Mouse (Mus musculus) liver, embryonic 13.5 days (tissue): ENCODE data around the gene Fbxl15. TPM values are rescaled to one million over a fixed set of nuclear protein-coding genes. Genes with fewer than 3 reads are reported as not detected.

Experiments
- ATAC-seq: fragments of 200-750 bp; cut with Nextera tagmentation; 2 replicates; pipeline ENCODE4 v1.8.0; 2017; ENCODE audit warnings: low read depth, mild to moderate bottlenecking, moderate number of reproducible peaks, moderate library complexity
- DNase-seq: peaks from one replicate; pipeline ENCODE4 v3.0.0; 2022
- H3K27ac ChIP-seq: fragments of 300-500 bp; sonication (generic); 2 replicates; pipeline ENCODE4 v1.5.1; 2015; ENCODE audit warnings: moderate library complexity, mild to moderate bottlenecking, inconsistent platforms
- H3K27me3 ChIP-seq: fragments of 300-500 bp; sonication (generic); 2 replicates; pipeline ENCODE4 v1.6.1; 2015; ENCODE audit warnings: mild to moderate bottlenecking, inconsistent platforms
- H3K36me3 ChIP-seq: fragments of 300-500 bp; sonication (generic); 2 replicates; pipeline ENCODE4 v1.6.1; 2015; ENCODE audit warnings: mild to moderate bottlenecking, inconsistent platforms
- H3K4me1 ChIP-seq: fragments of 300-500 bp; sonication (generic); replicated peaks from 2 replicates; pipeline ENCODE4 v1.6.1; 2015; ENCODE audit warnings: inconsistent platforms
- H3K4me2 ChIP-seq: fragments of 300-500 bp; sonication (generic); 2 replicates; pipeline ENCODE4 v1.6.1; 2015; ENCODE audit warnings: inconsistent platforms, mild to moderate bottlenecking, moderate library complexity
- H3K4me3 ChIP-seq: fragments of 300-500 bp; sonication (generic); replicated peaks from 2 replicates; pipeline ENCODE4 v1.5.1; 2015; ENCODE audit warnings: mild to moderate bottlenecking, inconsistent platforms
- H3K9ac ChIP-seq: fragments of 300-500 bp; sonication (generic); 2 replicates; pipeline ENCODE4 v1.6.1; 2015; ENCODE audit warnings: mild to moderate bottlenecking, inconsistent platforms
- H3K9me3 ChIP-seq: fragments of 300-500 bp; sonication (generic); replicated peaks from 2 replicates; pipeline ENCODE4 v1.6.1; 2016; ENCODE audit warnings: inconsistent platforms
- WGBS: fragments of 180-500 bp; shearing (Covaris S2); methylation state at CpG from one replicate; pipeline ENCODE4 v1.1.7; 2015; ENCODE audit not compliant: insufficient replicate concordance; 5-methylcytosine and 5-hydroxymethylcytosine counted together
- polyA plus RNA-seq: library from polyadenylated mRNA; unstranded; fragments of >200 nt; fragmentation: Nextera tagmentation; extraction: Ambion mirVana; gene quantifications from 2 replicates; pipeline ENCODE4 v1.2.1, GENCODE M21; 2015

Gene Fbxl15
- polyA plus RNA-seq, 1 experiment from 2014 or later, result 11.2 TPM

DNA sequence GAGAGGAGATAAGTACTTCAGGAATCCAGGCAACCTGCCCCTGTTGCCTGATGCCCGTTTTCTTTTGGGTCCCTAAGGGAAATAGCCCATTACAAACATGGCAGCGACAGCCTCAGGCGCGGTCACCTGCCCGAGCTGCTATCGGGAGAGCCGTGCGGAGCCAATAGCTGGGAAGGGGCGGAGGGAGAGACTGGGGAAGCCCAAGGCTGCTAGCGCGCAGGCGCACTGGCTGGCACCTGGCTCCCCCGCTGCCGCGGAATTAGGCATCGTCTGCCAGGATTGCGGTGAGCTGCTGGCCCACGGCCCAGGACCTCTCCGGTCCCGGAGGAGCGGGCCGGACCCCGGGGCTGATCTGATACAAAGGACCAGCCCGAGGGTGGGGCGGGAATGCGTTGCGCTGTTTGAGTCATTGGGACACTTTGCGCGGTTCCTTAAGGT is 28.7 kb downstream of the Fbxl15 start:
- DNase-seq, result peak; percentile 86

DNA sequence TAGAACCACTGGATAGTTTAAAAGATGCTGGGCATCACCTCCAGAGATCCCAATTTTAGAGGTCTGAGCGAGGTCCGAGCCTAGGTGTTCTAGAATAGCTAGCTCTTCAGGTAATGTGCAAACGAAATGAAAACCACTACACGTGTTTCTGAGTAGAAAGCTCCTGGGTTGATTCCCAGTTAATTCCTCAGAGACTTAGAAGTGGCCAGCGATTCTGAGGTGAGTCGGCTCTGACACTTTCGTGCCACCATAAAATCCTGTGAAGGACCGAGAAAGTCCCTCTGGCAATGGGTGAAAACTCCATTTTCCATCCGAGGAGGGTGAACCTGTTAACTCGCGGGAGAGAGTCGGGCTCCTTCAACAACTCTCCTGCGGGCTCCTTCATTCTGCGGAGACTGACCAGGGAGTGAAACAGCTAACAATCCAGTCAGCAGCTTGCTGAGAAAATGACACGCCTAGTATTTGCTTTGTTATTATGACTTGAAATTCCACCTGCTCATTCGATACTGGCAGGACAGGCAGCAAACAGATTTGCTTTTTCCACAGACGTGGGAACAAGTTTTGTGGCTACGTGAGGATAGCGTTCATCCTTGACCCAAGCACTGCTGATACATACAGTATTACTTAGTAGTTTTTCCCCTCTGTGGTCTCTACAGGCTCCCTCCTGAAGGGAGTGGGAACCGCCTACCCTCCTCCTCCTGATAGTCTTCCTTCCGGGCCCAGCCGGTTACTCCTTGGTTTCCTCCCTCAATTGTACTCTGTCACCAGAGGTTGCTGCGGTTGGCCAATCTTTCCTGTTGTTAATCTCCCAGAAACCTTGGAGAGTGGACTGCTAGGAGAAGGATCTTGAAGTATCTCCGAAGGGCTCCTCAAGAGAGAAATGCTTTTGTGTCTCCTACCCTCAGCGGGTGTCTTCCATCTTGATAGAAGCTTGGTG is 29.6 kb downstream of the Fbxl15 start:
- peak overlapping the region; percentile 77 for H3K9ac ChIP-seq
- no peaks in the 10 kb centered on the region for H3K9me3 ChIP-seq
- peaks cover 5% of the 10 kb centered on the region; the same call in 1 of the 2 replicates for H3K36me3 ChIP-seq
- ATAC-seq, result peak; percentile 50; the same call in 1 of the 2 replicates
- peaks cover 40% of the 10 kb centered on the region for H3K4me1 ChIP-seq
- no peak for DNase-seq
- 3% methylated on average over 25 of the region's 25 CpGs for WGBS
- H3K4me2 ChIP-seq, result peak overlapping the region; percentile 96
- H3K27ac ChIP-seq, result peak overlapping the region; percentile 63
- peak overlapping the region; percentile 69 for H3K4me3 ChIP-seq
- no peaks in the 10 kb centered on the region for H3K27me3 ChIP-seq

More for the DNA sequence above, 28.7 kb downstream of the Fbxl15 start:
- Histone ChIP-seq H3K27ac (peak overlapping the region; percentile 21), H3K36me3 (peaks cover 3% of the 10 kb centered on the region; the same call in 1 of the 2 replicates), H3K9me3 (no peaks in the 10 kb centered on the region), H3K27me3 (no peaks in the 10 kb centered on the region), H3K4me2 (peak overlapping the region; percentile 96), H3K4me3 (peak overlapping the region; percentile 69), H3K9ac (peak overlapping the region; percentile 77), H3K4me1 (peaks cover 43% of the 10 kb centered on the region)
- ATAC-seq, result peak; percentile 90
- under 1% methylated on average over 29 of the region's 29 CpGs for WGBS

DNA sequence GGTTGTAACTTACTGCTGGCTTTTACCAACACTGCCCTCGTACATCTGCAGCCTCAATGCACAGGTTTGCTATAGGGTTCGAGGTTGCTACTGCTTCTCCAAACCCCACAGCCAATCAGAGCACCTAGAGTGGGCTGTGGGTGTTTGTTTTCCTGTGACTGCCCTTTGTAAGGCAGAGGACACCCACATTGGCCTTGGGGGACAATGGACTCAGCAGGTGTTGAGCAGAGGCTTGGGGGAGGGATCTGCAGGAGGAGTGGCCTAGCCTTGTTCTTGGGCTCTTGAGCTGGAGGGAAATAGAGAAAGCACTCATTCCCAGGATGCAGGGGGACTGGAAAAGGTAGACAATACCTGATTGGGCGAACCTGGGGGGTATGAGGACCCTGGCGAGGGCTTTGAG is 30.4 kb downstream of the Fbxl15 start:
- peaks cover 37% of the 10 kb centered on the region for H3K4me1 ChIP-seq
- H3K36me3 ChIP-seq, result peaks cover 5% of the 10 kb centered on the region; the same call in 1 of the 2 replicates
- peak overlapping the region; percentile 77 for H3K9ac ChIP-seq
- DNase-seq (no peak), ATAC-seq (no peak)
- 18% methylated on average over 4 of the region's 4 CpGs for WGBS
- H3K4me2 ChIP-seq, result peak overlapping the region; percentile 96
- peak overlapping the region; percentile 63 for H3K27ac ChIP-seq
- no peaks in the 10 kb centered on the region for H3K9me3 ChIP-seq
- peak overlapping the region; percentile 69 for H3K4me3 ChIP-seq
- no peaks in the 10 kb centered on the region for H3K27me3 ChIP-seq

DNA sequence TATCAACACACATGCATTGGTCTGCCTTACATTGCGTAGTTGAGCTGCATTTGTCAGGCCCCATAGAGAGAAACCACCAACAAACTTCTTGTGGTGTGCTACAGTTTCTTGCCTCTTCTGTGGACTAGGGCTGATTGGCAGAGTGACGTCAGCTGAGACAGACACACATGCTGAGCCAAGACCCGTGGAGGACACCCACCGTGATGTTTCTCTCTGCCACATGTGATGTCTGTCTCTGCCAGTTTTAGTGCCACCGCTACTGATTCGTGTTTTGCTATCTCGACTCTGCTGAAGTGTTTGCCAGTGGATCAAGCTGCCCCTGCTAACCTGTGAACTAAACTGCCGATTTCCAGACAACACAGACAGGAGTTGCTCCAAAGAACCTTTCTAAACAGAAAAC is 34.1 kb downstream of the Fbxl15 start:
- Histone ChIP-seq H3K4me2 (no peak overlapping the region), H3K27ac (no peak overlapping the region), H3K4me3 (no peak overlapping the region), H3K27me3 (no peaks in the 10 kb centered on the region), H3K4me1 (peaks cover 29% of the 10 kb centered on the region), H3K9me3 (no peaks in the 10 kb centered on the region), H3K9ac (no peak overlapping the region), H3K36me3 (peaks cover 5% of the 10 kb centered on the region; the same call in 1 of the 2 replicates)
- WGBS, result 71% methylated on average over 8 of the region's 8 CpGs
- DNase-seq (no peak), ATAC-seq (no peak)

DNA sequence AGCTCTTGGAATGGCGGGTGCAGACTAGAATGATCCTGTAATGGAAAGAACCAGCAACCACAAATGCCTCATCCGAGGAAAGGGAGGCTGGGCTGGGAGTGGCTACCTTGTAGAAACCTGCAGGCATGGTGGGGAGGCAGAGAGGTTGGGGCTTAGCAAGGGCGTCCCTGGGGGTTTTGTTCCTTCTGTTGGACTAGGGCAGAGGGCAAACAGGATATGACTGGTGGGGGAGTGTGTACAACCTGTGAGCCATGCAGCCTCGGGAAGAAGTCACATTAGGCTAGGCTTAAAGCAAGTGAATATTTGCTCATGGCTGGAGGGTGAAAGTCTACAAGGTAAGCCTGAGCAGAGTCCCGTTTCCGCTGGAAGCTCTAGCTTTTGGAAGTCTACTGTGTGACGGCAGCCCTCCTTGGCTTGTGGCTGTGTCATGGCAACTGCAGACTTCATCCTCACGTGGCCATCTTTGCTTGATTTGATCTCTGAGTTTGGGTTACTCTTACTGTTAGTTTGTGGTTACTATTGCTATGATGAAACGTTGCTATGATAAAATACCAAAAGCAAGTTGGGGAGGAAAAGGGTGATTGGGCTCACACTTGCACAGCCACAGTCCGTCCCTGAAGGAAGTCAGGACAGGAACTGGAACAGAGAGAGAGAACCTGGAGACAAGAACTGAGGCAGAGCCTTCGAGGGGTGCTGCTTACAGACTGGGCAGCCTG is 35.5 kb downstream of the Fbxl15 start:
- ATAC-seq, result peak; percentile 46; the same call in 1 of the 2 replicates
- H3K4me2 ChIP-seq, result no peak overlapping the region
- WGBS, result 61% methylated on average over 11 of the region's 11 CpGs

DNA sequence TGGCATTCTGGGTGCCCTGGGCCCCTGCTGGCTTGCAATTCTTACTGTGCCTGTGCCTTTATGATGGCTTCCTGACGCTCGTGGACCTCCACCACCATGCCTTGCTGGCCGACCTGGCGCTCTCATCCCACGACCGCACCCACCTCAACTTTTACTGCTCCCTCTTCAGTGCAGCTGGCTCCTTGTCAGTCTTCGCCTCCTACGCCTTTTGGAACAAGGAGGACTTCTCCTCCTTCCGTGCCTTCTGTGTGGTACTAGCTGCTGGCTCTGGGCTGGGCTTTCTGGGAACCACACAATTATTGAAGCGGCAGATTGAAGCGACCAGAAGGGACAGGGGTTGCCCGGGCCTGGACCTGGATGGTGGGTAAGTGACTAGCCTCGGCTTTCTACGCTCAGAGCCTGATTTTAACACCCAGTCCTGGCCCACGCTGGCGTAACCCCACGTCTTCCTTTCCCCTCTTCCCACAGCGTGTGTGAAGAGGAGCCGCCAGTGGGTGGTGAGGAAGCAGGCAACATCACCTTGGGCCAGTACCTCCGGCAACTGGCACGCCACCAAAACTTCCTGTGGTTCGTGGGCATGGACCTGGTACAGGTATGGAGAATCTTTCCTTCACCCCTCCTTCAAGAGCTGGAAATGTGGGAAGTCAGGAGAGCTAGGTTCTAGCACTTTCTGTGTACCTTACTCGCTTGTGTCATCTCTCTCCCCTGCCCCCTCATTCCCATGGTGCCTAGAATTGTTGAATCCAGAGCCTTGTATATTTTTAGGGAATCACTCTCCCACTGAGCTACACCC is 40.0 kb downstream of the Fbxl15 start:
- H3K4me1 ChIP-seq, result peaks cover 5% of the 10 kb centered on the region; the same call in 1 of the 2 replicates
- WGBS, result 82% methylated on average over 23 of the region's 23 CpGs
- H3K27ac ChIP-seq, result no peak overlapping the region
- H3K4me3 ChIP-seq, result no peak overlapping the region
- H3K4me2 ChIP-seq, result no peak overlapping the region
- no peak for DNase-seq
- H3K36me3 ChIP-seq, result peaks cover 10% of the 10 kb centered on the region; the same call in 1 of the 2 replicates
- no peaks in the 10 kb centered on the region for H3K27me3 ChIP-seq
- H3K9me3 ChIP-seq, result no peaks in the 10 kb centered on the region
- no peak for ATAC-seq
- no peak overlapping the region; the same call in 1 of the 2 replicates for H3K9ac ChIP-seq

More for the DNA sequence above, 35.5 kb downstream of the Fbxl15 start:
- peaks cover 5% of the 10 kb centered on the region; the same call in 1 of the 2 replicates for H3K36me3 ChIP-seq
- peak overlapping the region; percentile 16 for H3K27ac ChIP-seq
- H3K9me3 ChIP-seq, result no peaks in the 10 kb centered on the region
- H3K9ac ChIP-seq, result no peak overlapping the region
- no peak overlapping the region for H3K4me3 ChIP-seq
- H3K27me3 ChIP-seq, result no peaks in the 10 kb centered on the region
- DNase-seq, result no peak
- peaks cover 15% of the 10 kb centered on the region for H3K4me1 ChIP-seq

DNA sequence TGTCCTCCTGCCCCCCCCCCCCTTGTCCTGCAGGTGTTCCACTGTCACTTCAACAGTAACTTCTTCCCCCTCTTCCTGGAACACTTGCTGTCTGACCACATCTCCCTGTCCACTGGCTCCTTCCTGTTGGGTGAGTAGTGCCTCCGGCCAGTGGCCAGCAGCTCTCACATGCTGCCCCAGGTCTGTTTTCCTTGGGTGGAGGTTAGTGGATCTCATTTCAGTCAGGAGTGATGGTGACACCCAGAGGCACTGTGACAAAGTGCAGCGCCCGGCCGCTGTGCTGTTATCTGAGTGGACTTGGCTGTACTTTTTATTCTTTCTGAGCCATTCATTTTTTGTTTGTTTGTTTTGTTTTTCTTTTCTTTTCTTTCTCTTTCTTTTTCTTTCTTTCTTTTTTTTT is 41.2 kb downstream of the Fbxl15 start:
- 29% methylated on average over 4 of the region's 4 CpGs for WGBS
- no peak overlapping the region for H3K27ac ChIP-seq

DNA sequence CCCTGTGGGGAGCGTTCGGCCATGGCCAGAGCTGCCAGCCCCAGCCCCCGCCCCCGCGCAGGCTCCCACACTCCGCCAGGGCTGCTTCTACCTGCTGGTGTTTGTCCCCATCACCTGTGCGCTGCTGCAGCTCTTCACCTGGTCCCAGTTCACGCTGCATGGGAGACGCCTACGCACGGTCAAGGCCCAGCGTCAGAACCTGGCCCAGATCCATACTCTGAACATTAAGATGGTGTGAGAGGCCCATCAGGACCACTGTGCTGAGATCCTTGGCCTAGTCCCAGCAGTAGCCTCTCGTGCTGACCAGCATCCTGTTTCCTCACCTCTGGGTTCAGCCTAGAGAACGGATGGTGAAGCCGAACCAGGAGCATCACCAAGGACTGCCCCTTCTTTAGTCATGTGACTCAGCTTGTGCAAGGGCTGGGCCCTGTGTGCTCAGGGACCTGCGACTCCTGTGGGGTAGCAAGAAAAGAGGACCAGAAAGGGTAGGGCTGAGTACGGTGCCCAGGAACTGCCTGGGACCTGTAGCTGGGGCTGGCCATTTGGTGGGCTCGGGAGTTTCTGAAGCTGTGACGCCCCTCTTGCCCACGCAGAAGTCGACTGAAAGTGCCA is 46.6 kb downstream of the Fbxl15 start:
- ATAC-seq, result peak; percentile 49
- Histone ChIP-seq H3K4me2 (no peak overlapping the region), H3K9me3 (no peaks in the 10 kb centered on the region), H3K4me3 (no peak overlapping the region), H3K9ac (no peak overlapping the region), H3K4me1 (peaks cover 14% of the 10 kb centered on the region), H3K27me3 (no peaks in the 10 kb centered on the region), H3K36me3 (peaks cover 48% of the 10 kb centered on the region), H3K27ac (no peak overlapping the region)
- DNase-seq, result no peak
- 80% methylated on average over 21 of the region's 21 CpGs for WGBS

More for the DNA sequence above, 41.2 kb downstream of the Fbxl15 start:
- no peak for DNase-seq
- Histone ChIP-seq H3K27me3 (no peaks in the 10 kb centered on the region), H3K4me1 (peaks cover 1% of the 10 kb centered on the region; the same call in 1 of the 2 replicates), H3K36me3 (peaks cover 10% of the 10 kb centered on the region; the same call in 1 of the 2 replicates), H3K9me3 (no peaks in the 10 kb centered on the region), H3K9ac (no peak overlapping the region), H3K4me2 (no peak overlapping the region), H3K4me3 (no peak overlapping the region)
- ATAC-seq, result no peak; the same call in 1 of the 2 replicates

DNA sequence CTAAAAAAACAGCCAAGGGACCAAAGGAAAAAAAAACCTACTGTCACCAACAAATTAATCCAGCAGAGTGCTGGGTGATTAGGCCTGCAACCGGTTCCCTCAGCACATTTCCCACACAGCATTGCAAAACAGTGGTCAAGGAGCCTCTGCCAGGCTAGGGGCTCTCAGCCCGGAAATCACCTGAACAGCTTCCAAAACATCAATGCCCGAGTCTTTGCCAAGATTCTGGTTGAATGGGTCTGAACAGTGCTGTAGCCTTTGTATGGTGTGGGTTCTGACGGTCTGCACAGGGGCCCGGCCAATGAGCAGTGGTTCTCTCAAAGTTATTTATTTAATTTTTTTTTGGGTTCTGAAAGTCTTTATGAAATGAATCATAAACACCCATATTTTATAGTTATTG is 47.5 kb downstream of the Fbxl15 start:
- H3K4me3 ChIP-seq, result no peak overlapping the region
- no peaks in the 10 kb centered on the region for H3K27me3 ChIP-seq
- 74% methylated on average over 5 of the region's 5 CpGs for WGBS
- peaks cover 14% of the 10 kb centered on the region for H3K4me1 ChIP-seq
- DNase-seq, result no peak
- no peaks in the 10 kb centered on the region for H3K9me3 ChIP-seq
- H3K36me3 ChIP-seq, result peaks cover 57% of the 10 kb centered on the region
- no peak for ATAC-seq
- H3K9ac ChIP-seq, result no peak overlapping the region
- no peak overlapping the region for H3K4me2 ChIP-seq
- no peak overlapping the region for H3K27ac ChIP-seq

DNA sequence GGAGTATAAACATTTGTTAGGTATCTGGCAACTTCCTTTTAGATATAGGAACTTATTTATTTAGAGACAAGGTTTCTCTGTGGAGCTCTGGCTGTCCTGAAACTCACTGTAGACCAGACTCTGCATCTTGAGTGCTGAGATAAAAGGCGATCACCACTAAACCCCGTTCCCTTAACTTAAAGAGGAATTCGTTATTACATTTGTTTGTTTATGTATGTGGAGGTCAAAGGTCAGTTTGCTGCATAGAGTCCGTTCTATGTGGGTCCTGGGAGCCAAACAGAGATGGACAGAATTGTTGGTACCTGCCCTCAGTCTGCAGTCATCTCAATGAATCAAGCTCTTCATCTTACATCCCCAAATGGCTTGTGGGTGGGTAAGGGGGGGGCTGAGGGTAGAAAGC is 47.9 kb downstream of the Fbxl15 start:
- Histone ChIP-seq H3K27me3 (no peaks in the 10 kb centered on the region), H3K4me1 (peaks cover 14% of the 10 kb centered on the region), H3K9ac (no peak overlapping the region), H3K36me3 (peaks cover 61% of the 10 kb centered on the region), H3K4me3 (no peak overlapping the region), H3K27ac (no peak overlapping the region), H3K9me3 (no peaks in the 10 kb centered on the region), H3K4me2 (no peak overlapping the region)
- WGBS, result 51% methylated on average over 4 of the region's 4 CpGs
- DNase-seq, result no peak
- ATAC-seq, result no peak
